Mouse (Mus musculus): ENCODE measurements at regions not wholly inside any gene's neighbourhood (a gene's known extent, or its start where the extent isn't known, plus 50 kb on each side); places are given as distances from the start of the nearest gene placed in this dataset.

- H3K4me1 ChIP-seq (ENCODE audit: control insufficient read depth, insufficient read depth, low read length), result no peaks in the 10 kb centered on the region
- H3K27ac ChIP-seq (ENCODE audit: insufficient read depth, low read length), result no peak overlapping the region
- TF ChIP-seq POLR2A (IDR thresholded peaks at IDR 0.05; ENCODE audit: extremely low read depth, insufficient read depth, low read length) (no peak), CTCF (IDR thresholded peaks at IDR 0.05; ENCODE audit: extremely low read depth, insufficient read depth, low read length) (no peak)
- H3K4me3 ChIP-seq (ENCODE audit: insufficient read depth, low read length), result no peak overlapping the region
These were observed 429.6 kb upstream of the Trpc7 start for GRCm38 (mm10) chr13:57325306-57325925.

- H3K27ac ChIP-seq (ENCODE audit: insufficient read depth, low read length), result no peak overlapping the region
- no peak for TF ChIP-seq POLR2A (IDR thresholded peaks at IDR 0.05; ENCODE audit: extremely low read depth, insufficient read depth, low read length)
- no peak for TF ChIP-seq CTCF (IDR thresholded peaks at IDR 0.05; ENCODE audit: extremely low read depth, insufficient read depth, low read length)
These were observed 420.6 kb upstream of the Trpc7 start for GRCm38 (mm10) chr13:57316211-57317005.

GRCm38 (mm10) chr13:57314512-57314911 is 418.7 kb upstream of the Trpc7 start:
- TF ChIP-seq CTCF (IDR thresholded peaks at IDR 0.05; ENCODE audit: extremely low read depth, insufficient read depth, low read length) (no peak), POLR2A (IDR thresholded peaks at IDR 0.05; ENCODE audit: extremely low read depth, insufficient read depth, low read length) (no peak)
- no peak overlapping the region for H3K27ac ChIP-seq (ENCODE audit: insufficient read depth, low read length)
- H3K4me3 ChIP-seq (ENCODE audit: insufficient read depth, low read length), result no peak overlapping the region
- H3K4me1 ChIP-seq (ENCODE audit: control insufficient read depth, insufficient read depth, low read length), result no peaks in the 10 kb centered on the region

More at GRCm38 (mm10) chr13:57316211-57317005, 420.6 kb upstream of the Trpc7 start:
- Histone ChIP-seq H3K4me3 (ENCODE audit: insufficient read depth, low read length) (no peak overlapping the region), H3K4me1 (ENCODE audit: control insufficient read depth, insufficient read depth, low read length) (no peaks in the 10 kb centered on the region)

- Histone ChIP-seq H3K4me3 (ENCODE audit: insufficient read depth, low read length) (no peak overlapping the region), H3K27ac (ENCODE audit: insufficient read depth, low read length) (no peak overlapping the region), H3K4me1 (ENCODE audit: control insufficient read depth, insufficient read depth, low read length) (no peaks in the 10 kb centered on the region)
- TF ChIP-seq POLR2A (IDR thresholded peaks at IDR 0.05; ENCODE audit: extremely low read depth, insufficient read depth, low read length), result no peak
- no peak for TF ChIP-seq CTCF (IDR thresholded peaks at IDR 0.05; ENCODE audit: extremely low read depth, insufficient read depth, low read length)
These were observed 417.9 kb upstream of the Trpc7 start for GRCm38 (mm10) chr13:57313731-57314130.

- no peak for TF ChIP-seq POLR2A (IDR thresholded peaks at IDR 0.05; ENCODE audit: extremely low read depth, insufficient read depth, low read length)
- no peak for TF ChIP-seq CTCF (IDR thresholded peaks at IDR 0.05; ENCODE audit: extremely low read depth, insufficient read depth, low read length)
- no peak overlapping the region for H3K4me3 ChIP-seq (ENCODE audit: insufficient read depth, low read length)
These were observed 415.4 kb upstream of the Trpc7 start for GRCm38 (mm10) chr13:57311235-57311634.

GRCm38 (mm10) chr13:57309618-57310017 is 413.8 kb upstream of the Trpc7 start:
- Histone ChIP-seq H3K27ac (ENCODE audit: insufficient read depth, low read length) (no peak overlapping the region), H3K4me3 (ENCODE audit: insufficient read depth, low read length) (no peak overlapping the region), H3K4me1 (ENCODE audit: control insufficient read depth, insufficient read depth, low read length) (no peaks in the 10 kb centered on the region)
- TF ChIP-seq CTCF (IDR thresholded peaks at IDR 0.05; ENCODE audit: extremely low read depth, insufficient read depth, low read length) (0 out of 2 replicates have a peak, but pooled peaks have one; percentile 14), POLR2A (IDR thresholded peaks at IDR 0.05; ENCODE audit: extremely low read depth, insufficient read depth, low read length) (no peak)

More at GRCm38 (mm10) chr13:57311235-57311634, 415.4 kb upstream of the Trpc7 start:
- Histone ChIP-seq H3K4me1 (ENCODE audit: control insufficient read depth, insufficient read depth, low read length) (no peaks in the 10 kb centered on the region), H3K27ac (ENCODE audit: insufficient read depth, low read length) (no peak overlapping the region)

- no peak for TF ChIP-seq POLR2A (IDR thresholded peaks at IDR 0.05; ENCODE audit: extremely low read depth, insufficient read depth, low read length)
- TF ChIP-seq CTCF (IDR thresholded peaks at IDR 0.05; ENCODE audit: extremely low read depth, insufficient read depth, low read length), result no peak
- H3K27ac ChIP-seq (ENCODE audit: insufficient read depth, low read length), result no peak overlapping the region
- no peak overlapping the region for H3K4me3 ChIP-seq (ENCODE audit: insufficient read depth, low read length)
- H3K4me1 ChIP-seq (ENCODE audit: control insufficient read depth, insufficient read depth, low read length), result no peaks in the 10 kb centered on the region
These were observed 412.4 kb upstream of the Trpc7 start for GRCm38 (mm10) chr13:57307971-57308903.

GRCm38 (mm10) chr13:57305586-57305985 is 409.8 kb upstream of the Trpc7 start:
- no peak overlapping the region for H3K27ac ChIP-seq (ENCODE audit: insufficient read depth, low read length)
- TF ChIP-seq CTCF (IDR thresholded peaks at IDR 0.05; ENCODE audit: extremely low read depth, insufficient read depth, low read length), result no peak
- no peak for TF ChIP-seq POLR2A (IDR thresholded peaks at IDR 0.05; ENCODE audit: extremely low read depth, insufficient read depth, low read length)
- no peaks in the 10 kb centered on the region for H3K4me1 ChIP-seq (ENCODE audit: control insufficient read depth, insufficient read depth, low read length)
- no peak overlapping the region for H3K4me3 ChIP-seq (ENCODE audit: insufficient read depth, low read length)

- no peaks in the 10 kb centered on the region for H3K4me1 ChIP-seq (ENCODE audit: control insufficient read depth, insufficient read depth, low read length)
- no peak overlapping the region for H3K27ac ChIP-seq (ENCODE audit: insufficient read depth, low read length)
- TF ChIP-seq POLR2A (IDR thresholded peaks at IDR 0.05; ENCODE audit: extremely low read depth, insufficient read depth, low read length), result no peak
- TF ChIP-seq CTCF (IDR thresholded peaks at IDR 0.05; ENCODE audit: extremely low read depth, insufficient read depth, low read length), result no peak
- H3K4me3 ChIP-seq (ENCODE audit: insufficient read depth, low read length), result no peak overlapping the region
These were observed 408.0 kb upstream of the Trpc7 start for GRCm38 (mm10) chr13:57303805-57304204.

All from cortical plate, adult 2 months (tissue).